Mouse (Mus musculus) cerebellum, postnatal 4 days (tissue): ENCODE measurements around the gene Cacna1d.

Experiments used
- DNase-seq, 2 experiments: peaks; one replicate each; pipeline ENCODE4 v3.0.0; 2022; ENCODE audit warnings: low spot score in 2 of 2, mixed read lengths in 1 of 2

Cacna1d gene

GRCm38 (mm10) chr14:30371070-30371469, 120.2 kb downstream of the Cacna1d start:
- no peak for DNase-seq

DNA sequence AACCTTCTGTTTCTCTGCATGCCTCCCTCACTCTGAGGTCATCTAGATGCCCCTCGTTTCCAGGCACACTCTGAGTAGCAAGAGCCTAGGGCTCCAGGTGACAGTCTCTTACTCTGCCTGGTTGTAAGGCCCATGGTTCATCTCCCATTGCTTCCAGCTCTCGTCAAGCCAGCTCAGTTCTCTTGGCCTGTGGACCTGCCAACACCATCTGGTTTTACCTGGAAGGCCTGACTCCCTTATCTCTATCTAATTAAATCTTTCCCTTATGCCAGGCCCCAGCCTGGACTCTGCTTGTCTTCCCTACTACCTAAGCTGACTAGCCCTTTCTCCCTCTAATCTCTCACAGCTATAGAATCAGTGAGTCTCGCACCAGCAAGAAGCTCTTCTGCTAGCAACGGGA, 124.2 kb downstream of the Cacna1d start:
- no peak for DNase-seq

GRCm38 (mm10) chr14:30365866-30366265, 125.4 kb downstream of the Cacna1d start:
- no peak for DNase-seq

GRCm38 (mm10) chr14:30363487-30364167, 127.6 kb downstream of the Cacna1d start:
- DNase-seq: no peak

- DNase-seq: no peak
Observed at GRCm38 (mm10) chr14:30362370-30362769, 128.9 kb downstream of the Cacna1d start.

DNA sequence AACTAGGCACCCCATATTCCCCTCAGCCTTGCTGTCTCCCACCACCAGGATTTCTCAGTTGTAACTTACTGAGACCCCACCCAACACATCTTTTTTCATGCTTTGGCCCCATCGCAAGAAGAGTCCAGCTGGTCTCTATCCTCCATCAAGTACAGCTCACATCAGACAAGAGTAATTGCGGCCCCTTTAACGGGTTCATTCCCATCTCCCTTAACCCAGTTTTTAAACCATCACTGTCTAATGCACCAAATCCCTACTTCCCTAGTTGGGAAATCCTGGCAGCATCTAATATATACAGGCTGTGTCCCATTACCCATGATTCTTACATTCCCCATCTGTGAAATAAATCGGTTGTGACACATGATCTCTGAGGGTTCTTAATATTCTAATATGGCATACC, 130.8 kb downstream of the Cacna1d start:
- DNase-seq: no peak

DNA sequence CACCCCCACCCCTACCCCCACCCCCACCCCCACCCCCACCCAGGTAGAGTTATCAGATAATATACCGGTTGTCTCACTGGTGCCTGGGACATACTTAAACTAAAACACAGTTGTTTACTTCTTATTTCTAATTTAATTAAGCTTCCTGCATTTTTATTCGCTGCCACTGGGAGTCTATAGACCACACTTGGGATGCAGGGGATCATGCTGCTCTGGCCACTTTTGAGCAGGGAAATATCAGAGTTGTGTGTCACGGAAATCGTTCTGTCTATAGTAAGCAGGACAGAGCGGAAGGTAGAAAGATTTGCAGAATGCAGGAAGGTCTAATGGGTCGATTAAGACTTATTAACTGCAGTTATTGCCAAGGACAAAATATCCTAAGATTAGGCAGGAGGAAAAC, 131.3 kb downstream of the Cacna1d start:
- no peak for DNase-seq

- no peak for DNase-seq
Observed at GRCm38 (mm10) chr14:30358028-30358427, 133.2 kb downstream of the Cacna1d start.

GRCm38 (mm10) chr14:30356456-30356855, 134.8 kb downstream of the Cacna1d start:
- no peak for DNase-seq

- DNase-seq: no peak
Observed at GRCm38 (mm10) chr14:30354761-30355160, 136.5 kb downstream of the Cacna1d start.

DNA sequence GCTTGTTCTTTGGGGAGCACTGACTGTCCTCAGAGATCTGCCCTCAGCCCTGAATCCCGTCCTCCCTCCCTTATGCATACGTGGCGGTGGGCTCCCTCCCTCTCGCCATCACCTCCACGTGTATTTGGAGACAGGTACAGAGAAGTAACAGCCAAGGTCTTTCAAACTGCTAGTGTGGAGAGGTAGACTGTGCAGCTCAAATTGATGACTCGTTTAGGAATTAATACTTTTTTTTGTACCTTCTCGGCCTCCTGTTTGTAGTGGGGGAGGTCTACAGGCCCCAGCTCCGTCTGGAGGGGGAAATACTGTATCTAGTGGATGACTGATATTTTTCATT, 137.2 kb downstream of the Cacna1d start:
- DNase-seq: no peak

GRCm38 (mm10) chr14:30353291-30354126, 137.7 kb downstream of the Cacna1d start:
- peak in 1 of 2 experiments; percentile 50 for DNase-seq

DNA sequence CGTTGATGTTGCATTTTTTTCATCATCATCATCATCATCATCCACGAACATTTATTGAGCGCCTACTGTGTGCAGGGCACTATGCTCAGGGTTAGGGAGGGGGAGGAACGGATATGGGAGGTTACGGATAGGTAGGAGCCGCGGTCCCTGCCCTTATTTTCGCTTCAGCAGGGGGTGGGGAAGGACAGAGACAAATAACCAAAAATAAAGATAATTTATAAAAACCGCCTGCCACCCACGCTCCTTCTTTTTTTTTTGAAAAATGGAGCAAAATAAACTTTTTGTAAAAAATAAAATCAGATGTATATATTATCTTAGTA, 138.3 kb downstream of the Cacna1d start:
- DNase-seq: no peak

DNA sequence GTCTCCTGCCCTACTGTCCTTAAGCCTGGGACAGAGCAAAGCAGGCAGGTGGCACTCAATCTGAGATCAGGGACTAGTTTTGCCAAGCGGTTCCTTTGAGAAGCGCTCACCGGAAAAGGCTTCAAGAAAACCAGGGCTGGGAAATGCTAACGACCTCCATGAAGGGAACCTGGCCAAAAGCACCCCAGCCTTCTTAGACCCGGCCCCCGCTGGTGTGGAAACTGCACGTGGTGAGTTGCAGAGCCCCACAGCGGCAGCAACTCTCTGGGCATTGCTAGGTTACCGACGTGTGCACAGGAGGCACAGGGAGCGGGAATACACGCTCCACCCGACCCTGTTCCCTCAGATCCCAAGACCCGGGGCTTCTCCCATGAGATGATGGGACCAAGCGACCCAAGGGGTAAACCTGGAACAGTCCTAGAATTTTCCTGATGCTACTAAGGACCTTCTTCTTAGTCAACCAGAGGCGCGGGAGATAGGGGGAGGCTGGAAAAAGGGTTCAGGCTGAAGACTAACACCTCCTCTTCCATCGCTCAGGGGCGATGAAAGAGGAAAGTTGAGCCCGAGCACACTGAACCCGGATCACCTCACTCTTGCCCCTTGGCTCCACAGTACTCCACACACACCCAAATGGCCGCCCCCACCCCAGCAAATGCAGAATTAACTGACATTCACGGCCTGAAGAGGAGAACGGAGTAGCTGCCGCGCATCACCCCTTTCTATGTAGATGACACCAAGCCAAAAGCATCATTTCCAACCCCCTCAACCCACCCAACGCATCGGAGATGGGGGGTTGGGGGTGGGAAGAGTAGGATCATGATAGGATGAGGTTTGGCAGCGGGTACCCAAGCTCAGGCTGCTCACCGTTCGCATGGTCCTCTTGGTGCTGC, 138.9 kb downstream of the Cacna1d start:
- peak in 1 of 2 experiments; percentile 26 for DNase-seq

DNA sequence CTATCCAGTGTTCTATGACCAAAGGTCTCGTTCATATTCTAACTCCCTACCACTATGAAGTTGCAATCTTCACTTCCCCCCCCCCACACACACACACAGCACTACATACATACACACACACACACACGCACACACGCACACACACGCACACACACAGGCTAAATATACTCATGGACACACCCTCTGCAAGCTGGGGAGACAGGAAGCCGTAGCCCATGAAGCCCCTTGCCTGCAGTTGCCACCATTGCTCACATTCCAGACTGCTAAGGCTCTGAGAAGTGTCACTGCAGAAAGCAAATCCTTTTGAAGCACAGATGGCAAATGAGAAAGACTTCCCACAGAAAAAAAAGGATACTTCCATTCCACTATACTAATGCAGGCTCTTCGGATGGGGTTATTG, 141.0 kb downstream of the Cacna1d start:
- no peak for DNase-seq

DNA sequence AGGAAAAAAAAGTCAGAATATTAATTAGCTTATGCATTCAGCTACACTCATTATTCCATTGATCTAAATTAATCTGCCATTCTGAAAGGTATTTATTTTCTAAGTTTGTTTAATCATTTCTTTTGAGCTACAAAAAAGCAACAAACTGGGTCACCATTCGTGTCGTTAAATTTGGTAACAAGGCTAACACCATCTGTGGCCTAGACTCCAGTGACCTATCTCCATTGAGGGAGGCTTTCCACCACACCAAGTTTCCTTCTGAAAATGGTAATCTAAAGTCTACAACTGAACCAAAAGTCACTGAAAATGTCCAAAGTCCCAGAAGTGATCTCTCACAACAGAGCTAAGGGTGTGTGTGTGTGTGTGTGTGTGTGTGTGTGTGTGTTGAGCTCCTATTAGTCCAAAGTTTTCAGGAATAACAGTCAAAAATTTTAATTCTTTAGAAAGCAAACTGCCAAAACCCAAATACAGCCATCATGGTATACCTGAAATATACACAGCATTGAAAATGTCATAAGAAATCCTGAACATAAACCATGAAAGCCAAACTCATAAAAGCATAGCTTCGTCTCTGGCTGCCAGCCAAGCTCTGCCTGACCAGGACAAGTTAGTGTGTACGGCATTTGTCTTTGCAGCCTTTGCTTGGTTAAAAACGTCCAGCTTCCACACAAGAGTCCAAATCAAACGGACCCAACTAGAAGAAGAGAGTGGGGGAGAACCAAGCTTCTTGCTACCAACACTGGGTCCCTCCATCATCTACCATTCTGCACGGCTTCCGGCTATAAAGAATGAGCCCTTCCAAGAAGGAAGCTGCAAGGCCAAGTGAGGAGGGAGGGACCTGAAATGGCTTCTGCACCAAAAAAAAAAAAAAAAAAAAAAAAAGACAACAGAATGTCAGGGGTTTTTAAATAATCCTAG, 146.0 kb downstream of the Cacna1d start:
- DNase-seq: no peak

DNA sequence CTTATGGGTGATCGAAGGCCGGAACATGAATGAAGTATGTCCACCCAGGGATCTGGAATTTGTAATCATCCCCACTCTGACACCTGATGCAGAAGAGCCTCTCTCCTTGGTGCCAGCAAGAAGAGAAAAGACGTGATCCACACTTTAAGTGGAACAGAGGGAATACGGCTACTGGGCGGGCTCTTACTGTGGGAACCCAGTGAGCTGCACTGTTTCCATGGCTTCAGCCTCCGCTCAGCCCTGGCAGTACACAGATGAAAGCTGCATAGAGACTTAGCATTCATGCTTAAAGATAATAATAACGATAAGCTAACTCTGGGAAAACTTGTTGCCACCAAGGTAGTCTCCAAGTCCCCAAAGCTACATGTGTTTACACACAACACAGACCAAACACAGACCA, 147.5 kb downstream of the Cacna1d start:
- no peak for DNase-seq

DNA sequence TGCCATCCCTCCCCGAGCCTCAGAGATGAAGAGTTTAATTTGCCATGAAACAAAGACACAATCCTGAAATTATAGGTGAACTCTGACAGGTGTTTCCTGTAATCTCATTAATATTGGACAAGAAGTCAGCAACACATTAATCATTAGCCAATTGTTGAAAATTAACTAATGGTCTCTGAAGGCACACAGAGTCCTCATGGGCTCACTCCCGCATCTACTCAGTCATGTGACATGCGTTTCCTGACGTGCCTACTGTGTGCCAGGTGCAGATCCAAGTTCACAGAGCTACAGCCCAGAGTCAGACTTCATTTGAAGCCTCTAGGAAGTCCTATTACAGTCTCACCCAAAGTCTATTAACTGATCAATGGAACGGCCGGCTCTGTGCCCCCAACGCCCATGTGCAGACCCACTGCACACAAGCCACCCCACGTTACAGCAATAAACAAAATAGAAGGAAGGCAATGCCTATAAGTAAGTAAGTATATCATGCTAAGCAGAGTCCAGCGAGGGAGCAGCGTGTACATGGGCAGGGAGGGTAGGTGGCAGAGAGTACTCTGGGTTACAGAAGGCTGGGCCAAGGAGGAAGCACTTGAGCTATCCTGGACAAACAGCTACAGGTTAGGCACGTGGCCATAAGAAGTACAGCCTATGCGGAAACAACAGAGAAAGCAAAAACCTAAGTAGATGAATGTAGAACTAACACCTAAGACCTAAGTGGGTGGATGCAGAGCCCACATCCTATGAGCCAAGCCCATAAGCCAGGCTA, 149.2 kb downstream of the Cacna1d start:
- DNase-seq: no peak

- no peak for DNase-seq
Observed at GRCm38 (mm10) chr14:30340140-30340539, 151.1 kb downstream of the Cacna1d start.

GRCm38 (mm10) chr14:30331856-30332255, 159.4 kb downstream of the Cacna1d start:
- no peak for DNase-seq
